Mouse (Mus musculus): ENCODE results near the gene Hk2.

DNA sequence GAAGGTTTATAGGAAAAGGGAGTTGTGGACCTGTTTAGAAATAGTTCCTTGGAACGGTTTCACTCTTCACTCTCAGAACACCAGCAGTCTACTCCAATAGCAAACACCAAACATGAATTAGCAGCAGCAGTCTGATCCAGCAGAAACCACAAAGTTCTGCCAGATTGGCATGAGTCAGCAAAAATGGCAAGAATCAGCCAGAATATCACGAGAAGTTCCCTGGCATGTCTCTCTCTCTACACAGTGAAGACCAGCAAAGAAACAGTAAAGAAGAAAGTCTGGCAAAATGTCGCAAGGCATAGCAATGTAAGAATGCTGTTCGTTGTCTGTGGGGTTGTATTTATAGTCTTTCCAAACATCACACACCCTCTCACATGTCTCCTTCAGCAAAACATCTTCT, 58.1 kb downstream of the Hk2 start:
- TF ChIP-seq CTCF (IDR thresholded peaks at IDR 0.05; ENCODE audit: extremely low read depth, insufficient read depth, low read length) (no peak), POLR2A (IDR thresholded peaks at IDR 0.05; ENCODE audit: extremely low read depth, insufficient read depth, low read length) (no peak)

Measured in cortical plate, adult 2 months (tissue).